Mouse (Mus musculus): ENCODE measurements at regions not wholly inside any gene's neighbourhood (a gene's known extent, or its start where the extent isn't known, plus 50 kb on each side); places are given as distances from the start of the nearest gene placed in this dataset.

DNA sequence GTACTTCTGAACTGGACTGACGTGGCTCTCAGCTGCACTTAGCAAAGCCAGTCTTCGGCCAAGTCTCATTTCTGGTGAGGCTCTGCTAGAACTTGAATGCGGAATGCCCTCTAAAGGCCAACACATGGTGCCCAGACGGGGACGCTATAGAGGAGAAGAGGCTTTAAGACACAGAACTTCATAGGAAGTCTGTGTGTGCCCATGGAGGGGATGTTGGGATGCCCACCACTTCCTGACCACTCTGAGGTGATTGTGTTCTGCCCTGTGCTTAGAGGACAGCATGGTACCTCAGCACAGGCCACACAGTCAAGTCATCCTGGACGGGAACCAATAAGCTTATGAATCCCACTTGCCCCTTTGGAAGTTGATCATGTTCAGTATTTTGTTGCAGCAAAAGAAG is 325.3 kb upstream of the Map3k7 start:
- TF ChIP-seq CTCF (IDR thresholded peaks at IDR 0.05): no peak
- no peak for TF ChIP-seq EP300 (IDR thresholded peaks at IDR 0.05)

All from lung, postnatal 0 days (tissue).